Mouse (Mus musculus) intestine, embryonic 16.5 days (tissue): Measurements from ENCODE around the gene Tgfbr3l. TPM values are rescaled to one million over a fixed set of nuclear protein-coding genes. Genes with fewer than 3 reads are reported as not detected.
"Not testable (repeated sequence)": the region's sequence is repeated elsewhere in the genome, so short reads cannot be mapped to it uniquely, and the experiment has no call there.

ENCODE experiments used
- ATAC-seq: fragments of 200-750 bp; cut with Nextera tagmentation; 2 replicates; pipeline ENCODE4 v1.8.0; 2017; ENCODE audit warnings: moderate TSS enrichment, moderate library complexity
- H3K27ac ChIP-seq: fragments of 300-500 bp; sonication (generic); 2 replicates; pipeline ENCODE4 v1.5.1; 2014; ENCODE audit warnings: mild to moderate bottlenecking, low read length
- H3K27me3 ChIP-seq: fragments of 300-500 bp; sonication (generic); replicated peaks from 2 replicates; pipeline ENCODE4 v1.6.1; 2014; ENCODE audit warnings: low read length, control low read depth, mixed read lengths; ENCODE audit not compliant: control insufficient read depth, insufficient read depth
- H3K36me3 ChIP-seq: fragments of 300-500 bp; sonication (generic); 2 replicates; pipeline ENCODE4 v1.6.1; 2014; ENCODE audit warnings: low read length, control low read depth; ENCODE audit not compliant: control insufficient read depth, insufficient read depth
- H3K4me1 ChIP-seq: fragments of 300-500 bp; sonication (generic); 2 replicates; pipeline ENCODE4 v1.6.1; 2014; ENCODE audit warnings: low read length, control low read depth, mixed read lengths; ENCODE audit not compliant: control insufficient read depth, insufficient read depth
- H3K4me2 ChIP-seq: fragments of 300-500 bp; sonication (generic); 2 replicates; pipeline ENCODE4 v1.6.1; 2014; ENCODE audit warnings: low read depth, low read length, control low read depth
- H3K4me3 ChIP-seq: fragments of 300-500 bp; sonication (generic); 2 replicates; pipeline ENCODE4 v1.5.1; 2014; ENCODE audit warnings: mild to moderate bottlenecking, low read length
- H3K9ac ChIP-seq: fragments of 300-500 bp; sonication (generic); 2 replicates; pipeline ENCODE4 v1.6.1; 2014; ENCODE audit warnings: low read depth, low read length
- H3K9me3 ChIP-seq: fragments of 300-500 bp; sonication (generic); 2 replicates; pipeline ENCODE4 v1.6.1; 2016; ENCODE audit warnings: low read length, control low read depth; ENCODE audit not compliant: control insufficient read depth
- WGBS: fragments of 180-500 bp; shearing (Covaris S2); extraction: QIAGEN DNeasy Blood & Tissue Kit; methylation state at CpG from one replicate; pipeline ENCODE4 v1.1.7; 2014; 5-methylcytosine and 5-hydroxymethylcytosine counted together
- polyA plus RNA-seq: library from polyadenylated mRNA; unstranded; fragments of >200 nt; fragmentation: Nextera tagmentation; extraction: Ambion mirVana; gene quantifications from 2 replicates; pipeline ENCODE4 v1.2.1, GENCODE M21; 2015

Gene Tgfbr3l
- polyA plus RNA-seq, 1 experiment from 2014 or later = 2.4 TPM

DNA sequence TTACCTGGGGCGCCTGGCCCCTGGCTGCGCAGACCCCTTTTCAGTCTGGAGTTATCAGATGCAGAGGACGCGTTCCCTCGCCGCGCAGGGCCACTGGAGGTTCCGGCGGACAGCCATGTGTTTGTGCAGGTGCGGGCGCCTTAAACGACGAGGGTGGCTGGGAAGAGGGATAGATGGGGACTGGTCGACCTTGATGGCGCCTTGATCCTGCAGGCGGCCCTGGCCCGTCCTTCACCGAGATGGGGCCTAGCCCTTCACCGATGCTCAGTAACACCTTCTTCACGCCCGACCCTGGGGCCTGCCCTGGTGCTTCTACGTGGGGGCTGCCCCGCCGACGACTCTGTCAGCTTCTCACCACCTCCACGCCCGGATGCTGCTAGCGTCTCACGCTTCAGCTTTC lies 1.2 kb downstream of the Tgfbr3l start:
- Histone ChIP-seq H3K9me3 (no peaks in the 10 kb centered on the region), H3K36me3 (peaks cover 16% of the 10 kb centered on the region), H3K9ac (peak overlapping the region; percentile 25; the same call in 1 of the 2 replicates), H3K4me2 (no peak overlapping the region), H3K27ac (no peak overlapping the region), H3K4me1 (peaks cover 19% of the 10 kb centered on the region), H3K4me3 (no peak overlapping the region), H3K27me3 (no peaks in the 10 kb centered on the region)
- ATAC-seq = no peak
- 23% methylated on average over 29 of the region's 29 CpGs for WGBS

- H3K36me3 ChIP-seq = peaks cover 10% of the 10 kb centered on the region
- 39% methylated on average over 26 of the region's 26 CpGs for WGBS
Measured at GRCm38 (mm10) chr8:4250306-4250970, 2.4 kb downstream of the Tgfbr3l start.

GRCm38 (mm10) chr8:4252116-4252760 lies 4.2 kb downstream of the Tgfbr3l start:
- Histone ChIP-seq H3K36me3 (peaks cover 14% of the 10 kb centered on the region; the same call in 1 of the 2 replicates), H3K27ac (no peak overlapping the region; the same call in 1 of the 2 replicates), H3K9me3 (no peaks in the 10 kb centered on the region), H3K4me1 (peaks cover 20% of the 10 kb centered on the region), H3K27me3 (no peaks in the 10 kb centered on the region), H3K4me2 (peak overlapping the region; percentile 75), H3K4me3 (peak overlapping the region; percentile 98), H3K9ac (peak overlapping the region; percentile 93)
- ATAC-seq = peak; percentile 0; the same call in 1 of the 2 replicates
- 43% methylated on average over 8 of the region's 8 CpGs for WGBS

More at GRCm38 (mm10) chr8:4250306-4250970, 2.4 kb downstream of the Tgfbr3l start:
- Histone ChIP-seq H3K9ac (no peak overlapping the region), H3K4me3 (no peak overlapping the region), H3K27me3 (no peaks in the 10 kb centered on the region), H3K27ac (no peak overlapping the region), H3K9me3 (no peaks in the 10 kb centered on the region), H3K4me2 (no peak overlapping the region), H3K4me1 (peaks cover 20% of the 10 kb centered on the region)
- ATAC-seq = peak; percentile 26

- H3K4me1 ChIP-seq = peaks cover 23% of the 10 kb centered on the region
- H3K9me3 ChIP-seq = no peaks in the 10 kb centered on the region
- peak; percentile 93 for ATAC-seq
- H3K9ac ChIP-seq = peak within 1 kb of the TSS; percentile 93
- H3K27ac ChIP-seq = peak within 1 kb of the TSS; percentile 93
- H3K36me3 ChIP-seq = peaks cover 12% of the 10 kb centered on the region; the same call in 1 of the 2 replicates
- no peaks in the 10 kb centered on the region for H3K27me3 ChIP-seq
- peak within 1 kb of the TSS; percentile 75 for H3K4me2 ChIP-seq
- WGBS = under 1% methylated on average over 69 of the region's 69 CpGs
- peak within 1 kb of the TSS; percentile 98 for H3K4me3 ChIP-seq
Measured at GRCm38 (mm10) chr8:4252934-4253841, 5.2 kb downstream of the Tgfbr3l start, which contains the start of gene Snapc2. Snapc2 (plus strand) TSS chr8:4253080.

DNA sequence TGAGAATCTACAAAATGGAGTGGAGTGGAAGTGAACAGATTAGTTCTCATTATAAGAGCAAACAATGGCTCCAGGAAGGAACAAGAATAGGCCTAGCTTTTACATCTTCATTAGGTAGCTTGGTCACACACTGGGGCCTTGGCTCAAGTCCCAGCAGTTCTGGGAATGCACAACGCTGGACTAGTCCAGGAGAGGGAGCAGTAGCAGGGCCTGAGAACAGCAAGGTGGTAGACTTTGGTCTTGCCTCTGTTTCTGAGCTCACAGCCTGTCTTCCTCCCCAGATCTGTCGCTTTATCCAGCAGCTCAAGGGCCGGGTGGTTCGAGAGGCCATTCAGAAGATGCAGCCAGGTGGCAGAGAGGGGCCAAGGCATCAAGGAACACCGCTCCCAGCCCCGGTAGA lies 6.0 kb downstream of the Tgfbr3l start:
- Histone ChIP-seq H3K4me2 (peak overlapping the region; percentile 66), H3K9ac (0 out of 2 replicates have a peak overlapping the region, but pooled peaks have one; percentile 29), H3K4me3 (peak overlapping the region; percentile 98), H3K27ac (no peak overlapping the region), H3K27me3 (no peaks in the 10 kb centered on the region), H3K36me3 (peaks cover 9% of the 10 kb centered on the region; the same call in 1 of the 2 replicates), H3K9me3 (no peaks in the 10 kb centered on the region), H3K4me1 (peaks cover 22% of the 10 kb centered on the region)
- 66% methylated on average over 6 of the region's 6 CpGs for WGBS
- no peak for ATAC-seq

DNA sequence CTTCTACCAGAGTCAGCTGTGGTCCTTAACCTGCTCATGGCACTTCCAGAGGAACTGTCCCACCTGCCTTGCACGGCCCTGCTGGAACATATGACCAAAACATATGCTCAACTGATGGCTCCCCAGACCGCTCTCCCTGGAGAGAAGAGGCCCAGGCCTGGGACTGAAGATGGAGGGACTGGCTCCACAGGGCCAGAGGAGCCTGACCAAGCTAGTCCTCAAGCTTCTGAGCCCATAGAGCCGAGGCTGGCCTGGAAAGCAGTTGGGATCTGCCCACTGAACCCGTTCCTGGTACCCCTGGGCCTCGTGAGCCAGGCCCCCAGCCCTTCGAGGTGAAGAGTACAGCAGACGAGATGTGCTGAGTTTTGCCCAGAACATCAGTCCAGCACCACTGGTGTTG lies 7.5 kb downstream of the Tgfbr3l start:
- not testable (repeated sequence) for H3K4me2 ChIP-seq, H3K27ac ChIP-seq, ATAC-seq, H3K9ac ChIP-seq, H3K4me3 ChIP-seq, H3K9me3 ChIP-seq, H3K27me3 ChIP-seq
- Histone ChIP-seq H3K36me3 (peaks cover 15% of the 10 kb centered on the region; the same call in 1 of the 2 replicates), H3K4me1 (peaks cover 23% of the 10 kb centered on the region)
- WGBS = 83% methylated on average over 7 of the region's 7 CpGs

DNA sequence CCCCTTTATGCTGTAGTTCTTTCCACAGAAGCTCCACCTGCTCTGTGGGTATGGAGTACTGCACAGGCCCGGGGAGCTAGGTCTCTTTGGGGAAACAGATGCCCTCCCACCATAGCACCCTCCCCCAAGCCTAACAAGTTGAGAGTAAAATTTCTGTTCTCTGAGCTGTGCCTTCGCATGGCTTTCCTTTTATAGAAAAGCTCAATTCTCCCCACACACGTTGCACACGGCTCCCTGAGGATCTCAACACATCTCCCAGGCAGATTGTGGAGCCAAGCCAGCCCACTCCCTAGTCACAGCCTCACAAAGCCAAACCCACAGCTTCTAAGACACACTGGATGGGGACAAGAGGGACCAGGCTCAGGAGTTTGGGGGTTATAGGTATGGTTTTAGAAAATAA lies 8.9 kb downstream of the Tgfbr3l start:
- Histone ChIP-seq H3K27ac (peak overlapping the region; percentile 33), H3K9ac (no peak overlapping the region), H3K4me1 (peaks cover 23% of the 10 kb centered on the region), H3K9me3 (no peaks in the 10 kb centered on the region), H3K4me2 (no peak overlapping the region), H3K36me3 (peaks cover 24% of the 10 kb centered on the region), H3K27me3 (no peaks in the 10 kb centered on the region), H3K4me3 (no peak overlapping the region)
- no peak for ATAC-seq
- WGBS = 51% methylated on average over 4 of the region's 4 CpGs

GRCm38 (mm10) chr8:4257350-4257749 lies 9.3 kb downstream of the Tgfbr3l start:
- Histone ChIP-seq H3K27ac (peak overlapping the region; percentile 33; the same call in 1 of the 2 replicates), H3K9ac (no peak overlapping the region)

GRCm38 (mm10) chr8:4258233-4258632 lies 10.2 kb downstream of the Tgfbr3l start:
- peak overlapping the region; percentile 82 for H3K9ac ChIP-seq
- H3K36me3 ChIP-seq = peaks cover 24% of the 10 kb centered on the region
- peak overlapping the region; percentile 91 for H3K4me2 ChIP-seq
- H3K27ac ChIP-seq = peak overlapping the region; percentile 37
- 2% methylated on average over 35 of the region's 35 CpGs for WGBS
- H3K27me3 ChIP-seq = no peaks in the 10 kb centered on the region
- peak overlapping the region; percentile 73 for H3K4me3 ChIP-seq
- H3K4me1 ChIP-seq = peaks cover 18% of the 10 kb centered on the region
- no peaks in the 10 kb centered on the region for H3K9me3 ChIP-seq
- peak; percentile 41 for ATAC-seq

More at GRCm38 (mm10) chr8:4257350-4257749, 9.3 kb downstream of the Tgfbr3l start:
- ATAC-seq = no peak
- Histone ChIP-seq H3K27me3 (no peaks in the 10 kb centered on the region), H3K36me3 (peaks cover 24% of the 10 kb centered on the region), H3K4me3 (no peak overlapping the region), H3K9me3 (no peaks in the 10 kb centered on the region), H3K4me1 (peaks cover 20% of the 10 kb centered on the region), H3K4me2 (0 out of 2 replicates have a peak overlapping the region, but pooled peaks have one; percentile 12)
- WGBS = 77% methylated on average over 4 of the region's 4 CpGs
